ENCODE assay signal across 8 mouse cellular contexts in the genomic region with DNA sequence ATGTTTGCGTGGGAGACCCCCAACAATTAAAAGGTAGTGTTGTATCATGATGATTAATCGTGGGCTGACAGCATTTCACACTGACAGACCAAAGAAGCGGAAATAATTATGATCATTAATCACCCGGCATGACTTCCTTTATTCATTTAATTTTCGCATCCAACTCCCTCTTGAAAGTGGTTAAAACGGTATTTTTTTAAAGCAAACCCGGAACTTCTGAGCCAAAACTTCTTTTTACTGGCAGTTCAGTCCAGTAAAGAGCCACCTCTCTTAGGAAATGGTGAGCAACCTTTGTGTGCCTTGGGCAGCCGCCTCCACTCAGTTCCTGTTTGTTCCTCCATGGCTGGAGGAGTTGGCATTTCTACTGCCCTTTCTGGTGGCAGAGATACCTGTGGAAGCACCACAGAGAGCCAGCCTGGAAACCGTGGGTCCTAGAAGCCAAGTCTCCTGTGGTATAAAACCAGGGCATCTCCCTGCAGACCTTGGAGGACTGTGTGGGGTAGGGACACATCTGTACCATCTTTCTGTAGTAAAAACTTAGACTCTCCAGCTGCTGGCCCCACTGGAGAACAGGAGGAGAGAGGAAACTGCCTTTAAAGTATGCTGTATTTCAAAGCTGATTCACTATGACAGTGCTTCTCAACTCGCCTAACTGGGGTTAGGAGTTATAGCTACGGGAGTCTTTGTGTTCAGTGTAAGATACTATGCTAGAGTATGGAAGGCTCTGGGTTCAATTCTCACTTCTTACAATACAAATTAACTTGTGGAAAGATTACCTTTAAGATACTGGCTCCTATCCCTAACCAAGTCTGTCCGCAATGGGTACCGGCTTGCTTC. TPM values are rescaled to one million over a fixed set of nuclear protein-coding genes. Genes with fewer than 3 reads are reported as not detected.
DNase-seq lines count a peak whose midpoint lies in the region; ATAC-seq and TF ChIP-seq lines count a peak whose summit lies in the region.

No protein-coding gene starts in this region.

- no peaks in the 10 kb centered on the region for H3K36me3 ChIP-seq in heart, embryonic 11.5 days (ENCODE audit: control insufficient read depth, insufficient read depth, low read length)
- H3K36me3 ChIP-seq in heart, embryonic 14.5 days (ENCODE audit: control insufficient read depth, insufficient read depth, low read length) = no peaks in the 10 kb centered on the region
- no peaks in the 10 kb centered on the region for H3K36me3 ChIP-seq in midbrain, embryonic 11.5 days (ENCODE audit: control insufficient read depth, insufficient read depth, low read length)

- H3K27me3 ChIP-seq in heart, embryonic 11.5 days (ENCODE audit: control insufficient read depth, insufficient read depth, low read length) = no peaks in the 10 kb centered on the region
- H3K27me3 ChIP-seq in heart, embryonic 14.5 days (ENCODE audit: control insufficient read depth, insufficient read depth, low read length) = no peaks in the 10 kb centered on the region
- H3K27me3 ChIP-seq in midbrain, embryonic 11.5 days (ENCODE audit: control insufficient read depth, insufficient read depth, low read length) = no peaks in the 10 kb centered on the region

- H3K9me3 ChIP-seq in heart, embryonic 11.5 days (replicated peaks; ENCODE audit: control insufficient read depth, low read length) = no peaks in the 10 kb centered on the region
- no peaks in the 10 kb centered on the region for H3K9me3 ChIP-seq in heart, embryonic 14.5 days (ENCODE audit: control insufficient read depth, low read length)
- no peaks in the 10 kb centered on the region for H3K9me3 ChIP-seq in midbrain, embryonic 11.5 days (ENCODE audit: control insufficient read depth, low read length)

- H3K27ac ChIP-seq in heart, embryonic 11.5 days (ENCODE audit: low read depth, low read length) = peak overlapping the region; percentile 62; the same call in 1 of the 2 replicates
- peak overlapping the region; percentile 88 for H3K27ac ChIP-seq in bone marrow, adult 2 months (ENCODE audit: control insufficient read depth, insufficient read depth, low read depth, low read length, poor library complexity)
- peak overlapping the region; percentile 63 to 68 for H3K27ac ChIP-seq in heart, embryonic 14.5 days (replicated peaks in 1 of 2; ENCODE audit: control insufficient read depth in 1 of 2, insufficient read depth in 1 of 2, low read depth in 2 of 2, low read length in 2 of 2)
- no peak overlapping the region for H3K27ac ChIP-seq in midbrain, embryonic 11.5 days (ENCODE audit: low read depth, low read length)

- peaks cover 4% of the 10 kb centered on the region; the same call in 1 of the 2 replicates for H3K4me1 ChIP-seq in heart, embryonic 11.5 days (ENCODE audit: control insufficient read depth, insufficient read depth, low read length)
- no peaks in the 10 kb centered on the region; the same call in 1 of the 2 replicates for H3K4me1 ChIP-seq in bone marrow, adult 2 months (ENCODE audit: control insufficient read depth, insufficient read depth, low read length)
- peaks cover 11 to 13% of the 10 kb centered on the region in 2 experiments; a peak in 3 of 4 replicates for H3K4me1 ChIP-seq in heart, embryonic 14.5 days (ENCODE audit: control insufficient read depth in 2 of 2, insufficient read depth in 2 of 2, low read length in 2 of 2)
- 0 out of 2 replicates have a peak, but pooled peaks cover 3% of the 10 kb centered on the region for H3K4me1 ChIP-seq in midbrain, embryonic 11.5 days (ENCODE audit: control insufficient read depth, insufficient read depth, low read length)

- no peak for TF ChIP-seq POLR2A in bone marrow, adult 2 months (IDR thresholded peaks at IDR 0.05; ENCODE audit: borderline replicate concordance, control insufficient read depth, low read depth, low read length)

- peak overlapping the region; percentile 79 for H3K4me3 ChIP-seq in heart, embryonic 11.5 days (ENCODE audit: low read depth, low read length)
- peak overlapping the region; percentile 74 for H3K4me3 ChIP-seq in bone marrow, adult 2 months (replicated peaks; ENCODE audit: control insufficient read depth, low read depth, low read length)
- peak overlapping the region; percentile 78 to 99 for H3K4me3 ChIP-seq in heart, embryonic 14.5 days (ENCODE audit: control insufficient read depth in 1 of 2, insufficient read depth in 1 of 2, low read depth in 1 of 2, low read length in 2 of 2)
- H3K4me3 ChIP-seq in midbrain, embryonic 11.5 days (ENCODE audit: low read depth, low read length) = peak overlapping the region; percentile 70

- intact Hi-C loops in heart, postnatal 36 days (cut with DNase I) = loop anchor here (5.0 to 10.0 kb wide), 3 partner anchors 137 to 380 kb away; a partner anchor contains a TSS

- H3K4me2 ChIP-seq in heart, embryonic 11.5 days = peak overlapping the region; percentile 83
- H3K4me2 ChIP-seq in heart, embryonic 14.5 days (ENCODE audit: low read length) = peak overlapping the region; percentile 77
- H3K4me2 ChIP-seq in midbrain, embryonic 11.5 days = peak overlapping the region; percentile 73

- 42% methylated on average over 13 of the region's 13 CpGs for WGBS in heart, embryonic 11.5 days (ENCODE audit: insufficient replicate concordance)
- 5% methylated on average over 13 of the region's 13 CpGs for WGBS in bone marrow, adult 2 months
- WGBS in heart, embryonic 14.5 days = 38% methylated on average over 13 of the region's 13 CpGs
- 52% methylated on average over 13 of the region's 13 CpGs for WGBS in midbrain, embryonic 11.5 days

- no peak for TF ChIP-seq CTCF in bone marrow, adult 2 months (IDR thresholded peaks at IDR 0.05; ENCODE audit: control insufficient read depth, insufficient read depth, low read length)

- no peak for DNase-seq in heart, postnatal 36 days
- DNase-seq in kidney, postnatal 36 days = peak; percentile 32 to 46
- DNase-seq in midbrain, embryonic 11.5 days (ENCODE audit: low spot score, missing footprints) = peak; percentile 84
- no peak for DNase-seq in gastrocnemius, postnatal 10 days
- DNase-seq in testis, postnatal 14 days (ENCODE audit: low spot score) = no peak

- no peak for ATAC-seq in heart, embryonic 11.5 days (replicated peaks; ENCODE audit: insufficient number of reproducible peaks, low FRiP score, low TSS enrichment)
- ATAC-seq in heart, embryonic 14.5 days (ENCODE audit: insufficient number of reproducible peaks, insufficient read depth, low FRiP score, low read depth) = no peak
- no peak for ATAC-seq in midbrain, embryonic 11.5 days (ENCODE audit: low FRiP score)

- peak overlapping the region; percentile 95 for H3K9ac ChIP-seq in heart, embryonic 11.5 days (ENCODE audit: low read depth, low read length)
- peak overlapping the region; percentile 92 for H3K9ac ChIP-seq in heart, embryonic 14.5 days (ENCODE audit: low read length)
- peak overlapping the region; percentile 82 for H3K9ac ChIP-seq in midbrain, embryonic 11.5 days (ENCODE audit: low read length)

RNA-seq across cellular contexts. Expression of a gene that starts 0.9 kb away (rescaled TPM):
- polyA plus RNA-seq in heart, embryonic 11.5 days (2014; fragmentation: Nextera tagmentation; extraction: Ambion mirVana) = 61.2 and 65.1 TPM in 2 replicates
- total RNA-seq in heart, postnatal 36 days (2021) = 10 to 100 TPM; 18.0 to 19.8 TPM
- polyA plus RNA-seq in bone marrow, adult 2 months (2011; ENCODE audit: insufficient read depth, insufficient read length, low replicate concordance, missing spikeins) = 44.3 and 56.9 TPM in 2 replicates
- polyA plus RNA-seq in heart, embryonic 14.5 days (2014; fragmentation: Nextera tagmentation; extraction: Ambion mirVana) = 56.1 and 63.4 TPM in 2 replicates
- 36.0 and 40.3 TPM in 2 replicates for polyA plus RNA-seq in midbrain, embryonic 11.5 days (2014; fragmentation: Nextera tagmentation; extraction: Ambion mirVana)
- total RNA-seq in gastrocnemius, postnatal 10 days (2021) = 10 to 100 TPM; 41.3 to 52.9 TPM

Comparison
In these comparisons a context has a peak if more than half of its experiments do, and no peak if none do; other contexts are left out.
1. DNase-seq: peak in kidney, postnatal 36 days (2 of 2) and midbrain, embryonic 11.5 days (single experiment); none in heart, postnatal 36 days (0 of 2), gastrocnemius, postnatal 10 days (single experiment) and testis, postnatal 14 days (single experiment).
2. Peak in every context shown above with its lines, with median percentiles within 50 percentile points of each other: H3K4me2 ChIP-seq, H3K4me3 ChIP-seq and H3K9ac ChIP-seq.